Mouse (Mus musculus): ENCODE results near the gene Gm49366.

Gene Gm49366

GRCm38 (mm10) chr12:84083842-84084241, 45.1 kb downstream of the Gm49366 start:
- 86% methylated on average over 2 of the region's 2 CpGs for WGBS

- WGBS, result 89% methylated on average over 4 of the region's 4 CpGs
These were observed 45.8 kb downstream of the Gm49366 start for GRCm38 (mm10) chr12:84084581-84084980.

DNA sequence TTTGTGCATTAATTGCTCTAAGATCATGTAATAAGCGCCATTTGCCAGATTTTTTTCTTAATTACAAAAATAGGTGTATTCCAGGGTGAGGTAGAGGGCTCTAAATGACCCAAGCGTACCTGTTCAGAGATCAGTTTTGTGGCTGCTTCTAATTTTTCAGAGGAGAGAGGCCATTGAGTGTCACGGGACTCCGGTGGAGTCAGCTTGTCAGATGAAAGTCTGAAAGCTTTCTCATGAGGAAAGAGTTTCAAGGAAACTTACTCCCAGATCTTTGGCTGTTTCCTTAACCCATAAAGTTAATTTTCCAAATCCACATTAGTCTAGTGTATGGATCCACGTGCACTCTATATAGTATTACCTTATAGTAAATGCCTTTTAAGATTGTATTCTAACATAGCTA, 55.9 kb downstream of the Gm49366 start:
- WGBS, result 90% methylated on average over 5 of the region's 5 CpGs

DNA sequence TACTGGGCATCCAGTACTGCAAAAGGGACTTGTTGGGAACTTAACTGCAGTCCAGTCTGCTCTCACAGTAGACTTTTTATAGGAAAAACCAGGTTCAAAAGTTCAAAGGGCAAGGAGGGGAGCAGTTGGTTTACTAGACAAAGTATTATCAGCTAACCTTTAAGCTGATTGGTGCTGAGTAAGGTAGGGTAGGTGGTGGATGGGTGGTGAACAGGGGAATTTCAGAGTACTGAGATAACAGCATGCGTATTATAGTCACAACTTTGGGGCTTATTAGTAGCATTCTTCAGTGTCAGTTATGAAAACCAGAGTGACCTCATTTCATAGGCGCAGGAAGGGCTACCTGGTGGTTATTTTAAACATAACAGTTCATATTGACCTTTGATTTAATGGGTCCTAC, 60.9 kb downstream of the Gm49366 start:
- 97% methylated on average over 2 of the region's 2 CpGs for WGBS

- WGBS, result 17% methylated on average over 1 of the region's 1 CpGs
These were observed 61.3 kb downstream of the Gm49366 start for GRCm38 (mm10) chr12:84100071-84100470.

GRCm38 (mm10) chr12:84100604-84101492, 62.1 kb downstream of the Gm49366 start, which contains the start of gene Acot6:
Gene Acot6 (plus strand): TSS chr12:84100654.
- under 1% methylated on average over 77 of the region's 80 CpGs for WGBS

DNA sequence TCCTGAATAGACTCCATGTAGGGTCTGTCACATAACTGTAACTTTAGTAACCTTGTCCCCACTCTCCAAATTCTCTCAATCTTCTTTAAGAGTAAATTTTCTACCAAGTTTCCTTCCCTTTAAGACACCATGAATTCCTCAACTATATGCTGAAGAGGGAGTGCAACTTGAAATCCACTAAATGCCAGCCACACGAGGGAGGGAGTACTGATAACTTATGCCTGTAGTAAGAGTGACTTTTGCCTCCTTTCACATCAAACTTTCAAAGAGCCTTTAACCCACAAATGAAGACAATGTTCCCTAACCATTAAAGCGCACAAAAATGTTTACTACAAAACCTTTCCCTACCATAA, 62.7 kb downstream of the Gm49366 start:
- WGBS, result 53% methylated on average over 2 of the region's 2 CpGs

DNA sequence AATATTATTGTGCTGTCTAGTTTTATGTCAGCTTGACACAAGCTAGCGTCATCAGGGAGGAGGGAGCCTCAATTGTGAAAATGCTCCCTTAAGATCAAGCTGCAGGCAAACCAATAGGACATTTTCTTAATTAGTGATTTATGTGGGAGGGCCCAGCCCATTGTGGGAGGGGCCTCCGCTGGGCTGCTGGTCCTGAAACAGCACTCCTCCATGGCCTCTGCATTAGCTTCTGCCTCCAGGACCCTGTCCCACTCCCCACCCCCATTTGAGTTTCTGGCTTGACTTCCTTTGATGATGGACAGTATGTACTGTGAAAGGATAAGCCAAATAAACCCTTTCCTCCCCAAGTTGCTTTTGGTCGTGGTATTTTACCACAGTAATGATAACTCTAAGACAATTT, 68.3 kb downstream of the Gm49366 start:
- 86% methylated on average over 3 of the region's 3 CpGs for WGBS

DNA sequence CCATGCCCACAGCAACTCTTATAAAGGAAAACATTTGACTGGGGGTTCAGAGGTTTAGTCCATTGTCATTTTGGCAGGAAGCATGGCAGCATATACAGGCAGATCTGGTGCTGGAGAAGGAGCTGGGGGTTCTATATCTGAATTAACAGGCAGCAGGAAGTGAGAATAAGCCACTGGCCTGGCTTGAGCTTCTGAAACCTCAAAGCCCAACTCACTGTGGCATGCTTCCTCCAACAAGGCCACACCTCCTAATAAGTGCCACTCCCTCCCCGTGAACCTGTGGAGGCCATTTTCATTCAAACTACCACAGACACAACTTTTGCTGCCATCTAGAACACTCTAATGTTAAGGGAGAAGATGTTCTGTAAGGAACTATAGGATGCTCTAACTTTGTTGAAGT, 69.0 kb downstream of the Gm49366 start:
- 63% methylated on average over 1 of the region's 1 CpGs for WGBS

Measured in cerebral cortex, adult 2 months (tissue).